Mouse (Mus musculus): Measurements from ENCODE around the gene Lin7b. TPM values are rescaled to one million over a fixed set of nuclear protein-coding genes. Genes with fewer than 3 reads are reported as not detected.

The Lin7b gene
- polyA plus RNA-seq, 1 experiment: 0.90 TPM

GRCm38 (mm10) chr7:45368178-45368577 lies 2.2 kb downstream of the Lin7b start:
- Histone ChIP-seq H3K4me3 (ENCODE audit: extremely low read depth, insufficient read depth, insufficient read length) (no peak overlapping the region), H3K27me3 (ENCODE audit: control insufficient read depth, insufficient read depth, low read length) (peaks cover 12% of the 10 kb centered on the region)
- TF ChIP-seq POLR2A (IDR thresholded peaks at IDR 0.05; ENCODE audit: low read depth, low read length) (no peak), CTCF (IDR thresholded peaks at IDR 0.05; ENCODE audit: extremely low read depth, insufficient read depth, insufficient read length, insufficient replicate concordance) (no peak)

GRCm38 (mm10) chr7:45367020-45367880 lies 3.1 kb downstream of the Lin7b start:
- 1% methylated on average over 67 of the region's 70 CpGs for WGBS
- no peak for TF ChIP-seq POLR2A (IDR thresholded peaks at IDR 0.05; ENCODE audit: low read depth, low read length)
- peak; percentile 66; the same call in 1 of the 2 replicates for TF ChIP-seq CTCF (IDR thresholded peaks at IDR 0.05; ENCODE audit: extremely low read depth, insufficient read depth, insufficient read length, insufficient replicate concordance)
- peaks cover 13% of the 10 kb centered on the region for H3K4me1 ChIP-seq (ENCODE audit: control insufficient read depth, insufficient read depth, insufficient read length)
- H3K36me3 ChIP-seq (ENCODE audit: control insufficient read depth, insufficient read depth, low read length): no peaks in the 10 kb centered on the region
- H3K4me3 ChIP-seq (ENCODE audit: extremely low read depth, insufficient read depth, insufficient read length): peak overlapping the region; percentile 71
- DNase-seq (ENCODE audit: low read depth in 1 of 2, low spot score in 2 of 2): peak; percentile 92 to 94
- H3K27me3 ChIP-seq (ENCODE audit: control insufficient read depth, insufficient read depth, low read length): peaks cover 18% of the 10 kb centered on the region
- peak overlapping the region; percentile 69; the same call in 1 of the 2 replicates for H3K27ac ChIP-seq (ENCODE audit: insufficient read depth, low read length)

More at GRCm38 (mm10) chr7:45368178-45368577, 2.2 kb downstream of the Lin7b start:
- no peak overlapping the region for H3K27ac ChIP-seq (ENCODE audit: insufficient read depth, low read length)
- no peak for DNase-seq (ENCODE audit: low read depth in 1 of 2, low spot score in 2 of 2)
- H3K4me1 ChIP-seq (ENCODE audit: control insufficient read depth, insufficient read depth, insufficient read length): peaks cover 13% of the 10 kb centered on the region
- H3K36me3 ChIP-seq (ENCODE audit: control insufficient read depth, insufficient read depth, low read length): no peaks in the 10 kb centered on the region
- WGBS: 87% methylated on average over 15 of the region's 15 CpGs

- no peak for DNase-seq (ENCODE audit: low read depth in 1 of 2, low spot score in 2 of 2)
- Histone ChIP-seq H3K27me3 (ENCODE audit: control insufficient read depth, insufficient read depth, low read length) (peaks cover 20% of the 10 kb centered on the region), H3K36me3 (ENCODE audit: control insufficient read depth, insufficient read depth, low read length) (no peaks in the 10 kb centered on the region), H3K4me3 (ENCODE audit: extremely low read depth, insufficient read depth, insufficient read length) (peak within 1 kb of the TSS; percentile 71), H3K27ac (ENCODE audit: insufficient read depth, low read length) (peak within 1 kb of the TSS; percentile 69; the same call in 1 of the 2 replicates), H3K4me1 (ENCODE audit: control insufficient read depth, insufficient read depth, insufficient read length) (peaks cover 17% of the 10 kb centered on the region)
- TF ChIP-seq POLR2A (IDR thresholded peaks at IDR 0.05; ENCODE audit: low read depth, low read length) (no peak), CTCF (IDR thresholded peaks at IDR 0.05; ENCODE audit: extremely low read depth, insufficient read depth, insufficient read length, insufficient replicate concordance) (no peak)
- 2% methylated on average over 24 of the region's 26 CpGs for WGBS
Observed at GRCm38 (mm10) chr7:45366652-45367019, 3.7 kb downstream of the Lin7b start, which contains the start of gene Ppfia3. Gene Ppfia3, minus strand, starts transcription at chr7:45367019.

- H3K4me3 ChIP-seq (ENCODE audit: extremely low read depth, insufficient read depth, insufficient read length): peak overlapping the region; percentile 41; the same call in 1 of the 2 replicates
- 16% methylated on average over 35 of the region's 35 CpGs for WGBS
- H3K36me3 ChIP-seq (ENCODE audit: control insufficient read depth, insufficient read depth, low read length): no peaks in the 10 kb centered on the region
- DNase-seq (ENCODE audit: low read depth in 1 of 2, low spot score in 2 of 2): no peak
- no peak for TF ChIP-seq CTCF (IDR thresholded peaks at IDR 0.05; ENCODE audit: extremely low read depth, insufficient read depth, insufficient read length, insufficient replicate concordance)
- no peak overlapping the region for H3K27ac ChIP-seq (ENCODE audit: insufficient read depth, low read length)
- H3K27me3 ChIP-seq (ENCODE audit: control insufficient read depth, insufficient read depth, low read length): peaks cover 23% of the 10 kb centered on the region
- peaks cover 19% of the 10 kb centered on the region for H3K4me1 ChIP-seq (ENCODE audit: control insufficient read depth, insufficient read depth, insufficient read length)
Observed at GRCm38 (mm10) chr7:45365742-45366651, 4.4 kb downstream of the Lin7b start.

GRCm38 (mm10) chr7:45363983-45364382 lies 6.4 kb downstream of the Lin7b start:
- Histone ChIP-seq H3K27ac (ENCODE audit: insufficient read depth, low read length) (no peak overlapping the region), H3K27me3 (ENCODE audit: control insufficient read depth, insufficient read depth, low read length) (peaks cover 19% of the 10 kb centered on the region), H3K4me1 (ENCODE audit: control insufficient read depth, insufficient read depth, insufficient read length) (peaks cover 15% of the 10 kb centered on the region), H3K4me3 (ENCODE audit: extremely low read depth, insufficient read depth, insufficient read length) (no peak overlapping the region), H3K36me3 (ENCODE audit: control insufficient read depth, insufficient read depth, low read length) (no peaks in the 10 kb centered on the region)
- DNase-seq (ENCODE audit: low read depth in 1 of 2, low spot score in 2 of 2): no peak
- TF ChIP-seq CTCF (IDR thresholded peaks at IDR 0.05; ENCODE audit: extremely low read depth, insufficient read depth, insufficient read length, insufficient replicate concordance): no peak
- no peak for TF ChIP-seq POLR2A (IDR thresholded peaks at IDR 0.05; ENCODE audit: low read depth, low read length)
- WGBS: 74% methylated on average over 2 of the region's 2 CpGs

GRCm38 (mm10) chr7:45362801-45363200 lies 7.6 kb downstream of the Lin7b start:
- H3K36me3 ChIP-seq (ENCODE audit: control insufficient read depth, insufficient read depth, low read length): no peaks in the 10 kb centered on the region
- H3K4me3 ChIP-seq (ENCODE audit: extremely low read depth, insufficient read depth, insufficient read length): no peak overlapping the region
- H3K27ac ChIP-seq (ENCODE audit: insufficient read depth, low read length): no peak overlapping the region
- no peak for TF ChIP-seq CTCF (IDR thresholded peaks at IDR 0.05; ENCODE audit: extremely low read depth, insufficient read depth, insufficient read length, insufficient replicate concordance)
- no peak for TF ChIP-seq POLR2A (IDR thresholded peaks at IDR 0.05; ENCODE audit: low read depth, low read length)
- peak; percentile 28 to 36 for DNase-seq (ENCODE audit: low read depth in 1 of 2, low spot score in 2 of 2)
- 10% methylated on average over 13 of the region's 13 CpGs for WGBS
- H3K27me3 ChIP-seq (ENCODE audit: control insufficient read depth, insufficient read depth, low read length): peaks cover 19% of the 10 kb centered on the region
- H3K4me1 ChIP-seq (ENCODE audit: control insufficient read depth, insufficient read depth, insufficient read length): peaks cover 14% of the 10 kb centered on the region
